13 mouse cellular contexts compared by ENCODE assay signal in the genomic region with DNA sequence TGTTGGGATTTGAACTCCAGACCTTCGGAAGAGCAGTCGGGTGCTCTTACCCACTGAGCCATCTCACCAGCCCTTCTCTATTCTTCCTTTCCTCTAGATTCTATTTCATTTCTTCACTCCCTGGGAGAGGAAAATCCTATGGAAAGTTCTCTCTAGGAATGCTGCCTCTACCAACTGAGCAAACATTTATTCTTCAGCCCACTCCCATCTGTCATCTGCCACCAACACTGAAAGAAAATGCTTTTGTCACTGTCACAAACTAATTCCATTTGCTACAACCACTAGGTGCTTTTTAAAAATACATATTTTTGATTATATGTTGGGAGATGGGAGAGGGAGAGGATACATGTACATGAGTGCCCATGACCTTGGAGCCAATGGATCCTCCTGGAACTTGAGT.
"Had no signal": no experiment of that assay in that cellular context is flagged by ENCODE, and none has a peak within 500 bp of the region (broad histone marks: within the 10 kb centered on the region; RNA-seq: fewer than 3 reads in every experiment).

No protein-coding gene starts in this region.

- DNase-seq: forebrain, postnatal 0 days; gastrocnemius, postnatal 14 days; gastrocnemius, postnatal 36 days; heart, adult 11 months; heart, adult 2 months; heart, postnatal 14 days; heart, postnatal 36 days; kidney, adult 11 months; kidney, adult 2 months; kidney, adult 9 months; kidney, postnatal 14 days; kidney, postnatal 36 days; left cerebral cortex, postnatal 4 days had no signal
